Mouse (Mus musculus): ENCODE data around the gene Bhlha9.

DNA sequence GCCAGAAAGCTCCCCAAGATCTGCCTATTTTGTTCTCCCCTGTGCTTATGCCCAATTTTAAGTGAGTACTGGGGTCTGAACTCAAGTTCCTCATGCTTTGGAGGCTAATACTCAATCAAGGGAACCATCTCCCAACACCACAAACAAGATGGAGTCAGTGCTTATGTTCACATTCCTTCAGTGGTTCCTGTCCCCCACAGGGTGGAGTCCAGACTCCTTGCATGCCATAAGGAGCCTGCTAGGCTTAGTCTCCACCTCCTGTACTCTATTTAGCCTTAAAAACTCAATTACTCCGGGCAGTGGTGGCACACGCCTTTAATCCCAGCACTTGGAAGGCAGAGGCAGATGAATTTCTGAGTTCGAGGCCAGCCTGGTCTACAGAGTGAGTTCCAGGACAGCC is 47.4 kb upstream of the Bhlha9 start:
- no peak for TF ChIP-seq POLR2A (IDR thresholded peaks at IDR 0.05; ENCODE audit: borderline replicate concordance, insufficient read depth, low read length)
- TF ChIP-seq CTCF (IDR thresholded peaks at IDR 0.05; ENCODE audit: borderline replicate concordance, insufficient read depth, low read depth, low read length) = no peak
